In genomic region chrX:60895416-60895815, GRCm38 (mm10) we compare ENCODE assay signal across 17 mouse cellular contexts. TPM values are rescaled to one million over a fixed set of nuclear protein-coding genes. Genes with fewer than 3 reads are reported as not detected.
DNase-seq lines count a peak whose midpoint lies in the region; ATAC-seq and TF ChIP-seq lines count a peak whose summit lies in the region.
"Had no signal": no experiment of that assay in that cellular context is flagged by ENCODE, and none has a peak within 500 bp of the region (broad histone marks: within the 10 kb centered on the region; RNA-seq: fewer than 3 reads in every experiment).

No protein-coding gene starts in this region.

- H3K9me3 ChIP-seq in hindbrain, embryonic 14.5 days (ENCODE audit: control insufficient read depth, low read length) = no peaks in the 10 kb centered on the region
- no peaks in the 10 kb centered on the region for H3K9me3 ChIP-seq in midbrain, postnatal 0 days (ENCODE audit: low read length)
- H3K9me3 ChIP-seq: embryonic facial prominence, embryonic 12.5 days; stomach, embryonic 15.5 days had no signal

- no peak overlapping the region for H3K9ac ChIP-seq in hindbrain, embryonic 14.5 days
- H3K9ac ChIP-seq in midbrain, postnatal 0 days (replicated peaks; ENCODE audit: low read length, poor library complexity, severe bottlenecking) = no peak overlapping the region
- H3K9ac ChIP-seq: embryonic facial prominence, embryonic 12.5 days; liver, embryonic 14.5 days; stomach, embryonic 15.5 days had no signal

- 13% methylated on average over 9 of the region's 11 CpGs for WGBS in hindbrain, embryonic 14.5 days
- 14% methylated on average over 10 of the region's 11 CpGs for WGBS in midbrain, postnatal 0 days

- H3K4me1 ChIP-seq in hindbrain, embryonic 14.5 days (replicated peaks; ENCODE audit: control insufficient read depth, insufficient read depth, low read length) = no peaks in the 10 kb centered on the region
- no peaks in the 10 kb centered on the region for H3K4me1 ChIP-seq in midbrain, postnatal 0 days (ENCODE audit: insufficient read depth, low read length)
- H3K4me1 ChIP-seq: embryonic facial prominence, embryonic 12.5 days; stomach, embryonic 15.5 days had no signal

- H3K36me3 ChIP-seq in hindbrain, embryonic 14.5 days (replicated peaks; ENCODE audit: control insufficient read depth, insufficient read depth) = no peaks in the 10 kb centered on the region
- no peaks in the 10 kb centered on the region for H3K36me3 ChIP-seq in midbrain, postnatal 0 days (ENCODE audit: insufficient read depth, low read length)
- H3K36me3 ChIP-seq: embryonic facial prominence, embryonic 12.5 days; stomach, embryonic 15.5 days had no signal

- no peak for ATAC-seq in hindbrain, embryonic 14.5 days (ENCODE audit: low FRiP score)
- no peak for ATAC-seq in midbrain, postnatal 0 days (ENCODE audit: low FRiP score)
- ATAC-seq in megakaryocyte, adult 5-6 weeks (ENCODE audit: poor library complexity, severe bottlenecking) = no peak
- ATAC-seq: intestine, postnatal 0 days had no signal

- TF ChIP-seq CTCF in midbrain, postnatal 0 days (IDR thresholded peaks at IDR 0.05) = no peak

- H3K4me2 ChIP-seq in hindbrain, embryonic 14.5 days (replicated peaks) = peak overlapping the region; percentile 64
- H3K4me2 ChIP-seq in midbrain, postnatal 0 days (ENCODE audit: low read depth, low read length, poor library complexity, severe bottlenecking) = no peak overlapping the region
- H3K4me2 ChIP-seq: embryonic facial prominence, embryonic 12.5 days; stomach, embryonic 15.5 days had no signal

- H3K4me3 ChIP-seq in hindbrain, embryonic 14.5 days (replicated peaks; ENCODE audit: low read length) = peak overlapping the region; percentile 48; the same call in 1 of the 2 replicates
- no peak overlapping the region for H3K4me3 ChIP-seq in midbrain, postnatal 0 days (ENCODE audit: low read depth, low read length)
- H3K4me3 ChIP-seq: embryonic facial prominence, embryonic 12.5 days; stomach, embryonic 15.5 days had no signal

- peaks cover 21% of the 10 kb centered on the region for H3K27me3 ChIP-seq in hindbrain, embryonic 14.5 days (ENCODE audit: control insufficient read depth, insufficient read depth, low read length)
- H3K27me3 ChIP-seq in midbrain, postnatal 0 days (ENCODE audit: insufficient read depth, low read length) = no peaks in the 10 kb centered on the region

- DNase-seq in embryo, embryonic 10 days (ENCODE audit: low spot score) = peak; percentile 26
- DNase-seq in embryo, embryonic 11 days = no peak
- peak; percentile 2 for DNase-seq in embryo, embryonic 9.5 days (ENCODE audit: extremely low spot score)
- no peak for DNase-seq in hindbrain, embryonic 14.5 days (ENCODE audit: low spot score)
- peak; percentile 25 for DNase-seq in midbrain, postnatal 0 days (ENCODE audit: low spot score)
- DNase-seq in cerebellum, adult 9-11 months = no peak
- no peak for DNase-seq in ovary, postnatal 36 days (ENCODE audit: low spot score)
- DNase-seq: adrenal gland, postnatal 36 days; cerebellum, adult 11 months; heart, adult 11 months; lung, postnatal 36 days had no signal

- H3K27ac ChIP-seq in hindbrain, embryonic 14.5 days = no peak overlapping the region
- H3K27ac ChIP-seq in midbrain, postnatal 0 days (ENCODE audit: low read depth, low read length) = no peak overlapping the region
- H3K27ac ChIP-seq: embryonic facial prominence, embryonic 12.5 days; liver, embryonic 14.5 days; stomach, embryonic 15.5 days had no signal

RNA-seq across cellular contexts. Expression of gene Sox3, which starts 2.2 kb away (rescaled TPM):
- polyA plus RNA-seq in hindbrain, embryonic 14.5 days (2014; fragmentation: Nextera tagmentation; extraction: Ambion mirVana) = 1.2 and 1.3 TPM in 2 replicates
- total RNA-seq in midbrain, postnatal 0 days (2014; rRNA removed) = 6.7 and 7.9 TPM in 2 replicates
- polyA plus RNA-seq in midbrain, postnatal 0 days (2015; fragmentation: Nextera tagmentation; extraction: Ambion mirVana) = 2.0 and 2.1 TPM in 2 replicates
- total RNA-seq in megakaryocyte, adult 5-6 weeks (2015) = not detected in 2 replicates
- total RNA-seq in megakaryocyte, adult 5-6 weeks (2017) = not detected in 2 replicates
- total RNA-seq: adrenal gland, postnatal 36 days had no signal
- polyA plus RNA-seq: large intestine, adult 2 months; liver, embryonic 14.5 days; stomach, embryonic 15.5 days had no signal

Comparison
In these comparisons a context has a peak if more than half of its experiments do, and no peak if none do; other contexts are left out.
1. DNase-seq: peak in embryo, embryonic 10 days (single experiment), embryo, embryonic 9.5 days (single experiment) and midbrain, postnatal 0 days (single experiment); none in embryo, embryonic 11 days (single experiment), hindbrain, embryonic 14.5 days (single experiment), cerebellum, adult 9-11 months (single experiment) and ovary, postnatal 36 days (single experiment).